Mouse (Mus musculus) heart, adult 18-20 months (tissue): ENCODE data around the gene Tmem151a. TPM values are rescaled to one million over a fixed set of nuclear protein-coding genes. Genes with fewer than 3 reads are reported as not detected.
A peak's percentile ranks its signal among the peaks of the same experiment; 100 is the strongest.

Experiments used
- DNase-seq, 2 experiments: peaks; one replicate each; pipeline ENCODE4 v3.0.0; 2021 to 2022; ENCODE audit warnings: mixed read lengths in 1 of 2
- total RNA-seq, 2 experiments: library from RNA; stranded (reverse); gene quantifications; 2 replicates each; pipeline ENCODE4 v1.2.3; 2021

Tmem151a gene
- total RNA-seq, 2 experiments from 2014 or later, result 1.6 to 2.3 TPM

- DNase-seq, result no peak
Measured at GRCm38 (mm10) chr19:5045531-5045930, 39.8 kb downstream of the Tmem151a start.

GRCm38 (mm10) chr19:5041588-5041987, 43.7 kb downstream of the Tmem151a start:
- no peak for DNase-seq

GRCm38 (mm10) chr19:5040862-5041523, 44.3 kb downstream of the Tmem151a start, which contains the start of gene Brms1:
Brms1 (plus strand) TSS chr19:5041354.
- peak; percentile 94 to 95 for DNase-seq

- no peak for DNase-seq
Measured at GRCm38 (mm10) chr19:5039301-5040114, 45.8 kb downstream of the Tmem151a start.

GRCm38 (mm10) chr19:5038709-5039156, 46.6 kb downstream of the Tmem151a start, which contains the start of the genes B4gat1 and AC124502.3:
B4gat1 (plus strand) TSS chr19:5038826.
AC124502.3 (plus strand) TSS chr19:5038891.
- DNase-seq, result peak; percentile 89 to 93

- DNase-seq, result peak; percentile 81 to 91
Measured at GRCm38 (mm10) chr19:5037678-5038571, 47.4 kb downstream of the Tmem151a start.

GRCm38 (mm10) chr19:5036577-5036976, 48.8 kb downstream of the Tmem151a start:
- no peak for DNase-seq

- DNase-seq, result no peak
Measured at GRCm38 (mm10) chr19:5032686-5033085, 52.6 kb downstream of the Tmem151a start.

GRCm38 (mm10) chr19:5026111-5026510, 59.2 kb downstream of the Tmem151a start:
- DNase-seq, result no peak

GRCm38 (mm10) chr19:5023621-5024479, 61.5 kb downstream of the Tmem151a start, which contains the start of gene Slc29a2:
Slc29a2 (plus strand) TSS chr19:5023860.
- DNase-seq, result peak; percentile 94 to 95

- no peak for DNase-seq
Measured at GRCm38 (mm10) chr19:5021416-5021815, 63.9 kb downstream of the Tmem151a start.

Other genes starting within 250 kb of the Tmem151a start
- gene Ccs, start 246.2 kb downstream of the Tmem151a start, total RNA-seq, result 10 to 100 TPM; 30.0 to 30.6 TPM
- gene Ccdc87, start 246.2 kb downstream of the Tmem151a start, total RNA-seq, result under 1 TPM in 1 of 2 experiments, not detected in 1; 0.10 TPM
- 10 to 100 TPM; 73.4 to 76.3 TPM for gene Ctsf, start 230.4 kb downstream of the Tmem151a start, total RNA-seq
- under 1 TPM; 0.42 to 0.49 TPM for gene Actn3, start 207.6 kb downstream of the Tmem151a start, total RNA-seq
- gene Zdhhc24, start 206.9 kb downstream of the Tmem151a start, total RNA-seq, result 1 to 10 TPM; 2.4 to 3.1 TPM
- 1 to 10 TPM; 2.8 to 3.1 TPM for gene Bbs1, start 178.9 kb downstream of the Tmem151a start, total RNA-seq
- 10 to 100 TPM; 15.6 to 18.2 TPM for gene Dpp3, start 157.2 kb downstream of the Tmem151a start, total RNA-seq
- 1 to 10 TPM; 3.5 to 3.8 TPM for gene Peli3, start 142.4 kb downstream of the Tmem151a start, total RNA-seq
- 10 to 100 TPM; 67.7 to 86.0 TPM for gene Mrpl11, start 123.4 kb downstream of the Tmem151a start, total RNA-seq
- gene Npas4, start 95.2 kb downstream of the Tmem151a start, total RNA-seq, result under 1 TPM in 1 of 2 experiments, not detected in 1; 0.10 TPM
- 1 to 10 TPM; 6.9 to 8.8 TPM for gene Slc29a2, start 61.7 kb downstream of the Tmem151a start, total RNA-seq
- 10 to 100 TPM; 46.0 TPM for gene B4gat1, start 46.7 kb downstream of the Tmem151a start, total RNA-seq
- gene AC124502.3, start 46.6 kb downstream of the Tmem151a start, total RNA-seq, result 1 to 10 TPM in 1 of 2 experiments, under 1 TPM in 1; 0.93 to 2.7 TPM
- 10 to 100 TPM; 11.8 to 16.2 TPM for gene Brms1, start 44.2 kb downstream of the Tmem151a start, total RNA-seq
- 1 to 10 TPM; 1.9 to 2.4 TPM for gene Rin1, start 35.0 kb downstream of the Tmem151a start, total RNA-seq
- gene Cd248, start 17.5 kb downstream of the Tmem151a start, total RNA-seq, result 1 to 10 TPM; 6.9 to 7.4 TPM
- 100 to 1,000 TPM in 1 of 2 experiments, 10 to 100 TPM in 1; 97.6 to 104 TPM for gene Yif1a, start 3.0 kb upstream of the Tmem151a start, total RNA-seq
- gene Cnih2, start 13.0 kb upstream of the Tmem151a start, total RNA-seq, result under 1 TPM in 1 of 2 experiments, not detected in 1; 0.31 TPM
- 100 to 1,000 TPM; 190 to 204 TPM for gene Rab1b, start 21.5 kb upstream of the Tmem151a start, total RNA-seq
- gene Klc2, start 33.0 kb upstream of the Tmem151a start, total RNA-seq, result 10 to 100 TPM; 48.9 to 54.0 TPM
- gene Pacs1, start 187.6 kb upstream of the Tmem151a start, total RNA-seq, result 10 to 100 TPM; 21.8 to 22.7 TPM
- gene Sf3b2, start 209.9 kb upstream of the Tmem151a start, total RNA-seq, result 100 to 1,000 TPM; 118 to 119 TPM
- gene Gal3st3, start 212.8 kb upstream of the Tmem151a start, total RNA-seq, result 10 to 100 TPM; 21.9 to 22.4 TPM